Mouse (Mus musculus): ENCODE results near the gene Egfr. TPM values are rescaled to one million over a fixed set of nuclear protein-coding genes. Genes with fewer than 3 reads are reported as not detected.

Gene Egfr
- polyA plus RNA-seq, 1 experiment, result 63.3 TPM

DNA sequence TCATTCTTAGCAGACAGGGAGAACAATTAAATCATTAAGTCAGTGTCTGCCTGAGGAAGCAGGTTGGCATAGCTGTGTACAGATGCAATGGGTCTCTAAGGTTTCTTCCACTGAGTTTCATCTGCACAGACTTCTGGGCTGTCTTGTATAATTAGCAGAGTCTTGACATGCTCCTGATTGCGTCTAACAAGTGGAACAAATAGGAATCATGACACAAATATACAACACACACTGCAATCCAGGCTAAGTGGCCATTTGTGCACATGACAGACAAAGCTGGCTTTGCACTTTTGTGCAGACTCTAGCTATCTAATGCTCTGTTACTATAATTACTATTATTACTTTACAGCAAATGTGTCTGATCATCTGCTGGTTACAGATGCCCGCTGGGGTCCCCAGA, 9.2 kb downstream of the Egfr start:
- H3K36me3 ChIP-seq (ENCODE audit: control insufficient read depth, insufficient read depth, low read length), result no peaks in the 10 kb centered on the region
- H3K27me3 ChIP-seq (ENCODE audit: control insufficient read depth, insufficient read depth, low read length), result no peaks in the 10 kb centered on the region
- 87% methylated on average over 2 of the region's 2 CpGs for WGBS
- no peak overlapping the region for H3K4me3 ChIP-seq (ENCODE audit: low read depth, low read length)
- no peak overlapping the region for H3K27ac ChIP-seq (ENCODE audit: insufficient read depth, low read depth, low read length)
- no peak for TF ChIP-seq POLR2A (IDR thresholded peaks at IDR 0.05; ENCODE audit: low read depth, low read length)
- no peak for TF ChIP-seq CTCF (IDR thresholded peaks at IDR 0.05; ENCODE audit: extremely low read depth, insufficient read length, insufficient replicate concordance, low read depth, low read length)
- H3K4me1 ChIP-seq (ENCODE audit: control insufficient read depth, insufficient read depth, insufficient read length, low read length), result no peaks in the 10 kb centered on the region

- Histone ChIP-seq H3K4me1 (ENCODE audit: control insufficient read depth, insufficient read depth, insufficient read length, low read length) (peaks cover 13% of the 10 kb centered on the region; the same call in 1 of the 2 replicates), H3K27ac (ENCODE audit: insufficient read depth, low read depth, low read length) (no peak overlapping the region), H3K36me3 (ENCODE audit: control insufficient read depth, insufficient read depth, low read length) (no peaks in the 10 kb centered on the region), H3K27me3 (ENCODE audit: control insufficient read depth, insufficient read depth, low read length) (no peaks in the 10 kb centered on the region), H3K4me3 (ENCODE audit: low read depth, low read length) (no peak overlapping the region)
- WGBS, result 35% methylated on average over 9 of the region's 9 CpGs
- TF ChIP-seq CTCF (IDR thresholded peaks at IDR 0.05; ENCODE audit: extremely low read depth, insufficient read length, insufficient replicate concordance, low read depth, low read length) (no peak), POLR2A (IDR thresholded peaks at IDR 0.05; ENCODE audit: low read depth, low read length) (no peak)
Measured at GRCm38 (mm10) chr11:16766038-16766815, 14.2 kb downstream of the Egfr start.

- H3K27ac ChIP-seq (ENCODE audit: insufficient read depth, low read depth, low read length), result no peak overlapping the region
- H3K4me3 ChIP-seq (ENCODE audit: low read depth, low read length), result no peak overlapping the region
- no peaks in the 10 kb centered on the region for H3K36me3 ChIP-seq (ENCODE audit: control insufficient read depth, insufficient read depth, low read length)
- TF ChIP-seq CTCF (IDR thresholded peaks at IDR 0.05; ENCODE audit: extremely low read depth, insufficient read length, insufficient replicate concordance, low read depth, low read length) (no peak), POLR2A (IDR thresholded peaks at IDR 0.05; ENCODE audit: low read depth, low read length) (no peak)
- no peaks in the 10 kb centered on the region for H3K27me3 ChIP-seq (ENCODE audit: control insufficient read depth, insufficient read depth, low read length)
- 80% methylated on average over 2 of the region's 2 CpGs for WGBS
- peaks cover 13% of the 10 kb centered on the region; the same call in 1 of the 2 replicates for H3K4me1 ChIP-seq (ENCODE audit: control insufficient read depth, insufficient read depth, insufficient read length, low read length)
Measured at GRCm38 (mm10) chr11:16767984-16768383, 16.0 kb downstream of the Egfr start.

- Histone ChIP-seq H3K27ac (ENCODE audit: insufficient read depth, low read depth, low read length) (peak overlapping the region; percentile 44), H3K36me3 (ENCODE audit: control insufficient read depth, insufficient read depth, low read length) (no peaks in the 10 kb centered on the region), H3K27me3 (ENCODE audit: control insufficient read depth, insufficient read depth, low read length) (no peaks in the 10 kb centered on the region), H3K4me3 (ENCODE audit: low read depth, low read length) (no peak overlapping the region), H3K4me1 (ENCODE audit: control insufficient read depth, insufficient read depth, insufficient read length, low read length) (peaks cover 13% of the 10 kb centered on the region; the same call in 1 of the 2 replicates)
- TF ChIP-seq POLR2A (IDR thresholded peaks at IDR 0.05; ENCODE audit: low read depth, low read length), result no peak
- no peak for TF ChIP-seq CTCF (IDR thresholded peaks at IDR 0.05; ENCODE audit: extremely low read depth, insufficient read length, insufficient replicate concordance, low read depth, low read length)
- 23% methylated on average over 4 of the region's 4 CpGs for WGBS
Measured at GRCm38 (mm10) chr11:16769276-16769675, 17.3 kb downstream of the Egfr start.

DNA sequence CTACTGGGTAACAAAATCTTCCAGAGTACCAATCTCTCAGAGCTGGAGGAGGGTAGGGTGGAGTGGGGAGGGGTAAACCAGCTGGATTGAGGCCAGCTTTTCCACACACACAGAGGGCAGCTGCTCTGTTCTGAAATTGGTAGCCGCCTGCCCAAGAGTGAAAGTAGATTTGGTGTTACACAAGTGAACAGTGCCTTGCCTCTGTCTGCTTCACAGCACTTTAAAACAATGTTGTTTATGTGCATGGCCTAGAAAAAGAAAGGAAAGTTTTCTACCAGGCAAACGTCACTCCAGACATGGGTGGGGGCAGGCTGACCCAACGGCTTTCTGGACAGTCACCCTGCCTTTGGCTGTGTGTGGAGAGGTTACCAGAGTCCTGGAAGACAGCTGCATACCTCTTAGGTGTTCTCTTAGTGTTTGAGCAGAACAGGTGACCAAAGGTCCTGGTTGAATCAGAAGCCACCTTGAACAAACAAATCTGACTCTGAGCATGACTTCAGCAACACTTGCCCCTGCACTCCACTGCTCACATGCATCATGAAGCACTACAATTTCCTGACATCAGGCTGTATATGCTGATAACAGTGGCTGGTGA, 17.8 kb downstream of the Egfr start:
- Histone ChIP-seq H3K27me3 (ENCODE audit: control insufficient read depth, insufficient read depth, low read length) (no peaks in the 10 kb centered on the region), H3K27ac (ENCODE audit: insufficient read depth, low read depth, low read length) (peak overlapping the region; percentile 44), H3K4me1 (ENCODE audit: control insufficient read depth, insufficient read depth, insufficient read length, low read length) (peaks cover 13% of the 10 kb centered on the region; the same call in 1 of the 2 replicates), H3K4me3 (ENCODE audit: low read depth, low read length) (no peak overlapping the region), H3K36me3 (ENCODE audit: control insufficient read depth, insufficient read depth, low read length) (no peaks in the 10 kb centered on the region)
- TF ChIP-seq POLR2A (IDR thresholded peaks at IDR 0.05; ENCODE audit: low read depth, low read length) (no peak), CTCF (IDR thresholded peaks at IDR 0.05; ENCODE audit: extremely low read depth, insufficient read length, insufficient replicate concordance, low read depth, low read length) (no peak)
- 11% methylated on average over 3 of the region's 3 CpGs for WGBS

GRCm38 (mm10) chr11:16770966-16771365, 19.0 kb downstream of the Egfr start:
- 89% methylated on average over 4 of the region's 4 CpGs for WGBS
- no peaks in the 10 kb centered on the region for H3K27me3 ChIP-seq (ENCODE audit: control insufficient read depth, insufficient read depth, low read length)
- H3K4me1 ChIP-seq (ENCODE audit: control insufficient read depth, insufficient read depth, insufficient read length, low read length), result peaks cover 13% of the 10 kb centered on the region; the same call in 1 of the 2 replicates
- TF ChIP-seq CTCF (IDR thresholded peaks at IDR 0.05; ENCODE audit: extremely low read depth, insufficient read length, insufficient replicate concordance, low read depth, low read length) (no peak), POLR2A (IDR thresholded peaks at IDR 0.05; ENCODE audit: low read depth, low read length) (no peak)
- H3K4me3 ChIP-seq (ENCODE audit: low read depth, low read length), result no peak overlapping the region
- H3K27ac ChIP-seq (ENCODE audit: insufficient read depth, low read depth, low read length), result no peak overlapping the region
- no peaks in the 10 kb centered on the region for H3K36me3 ChIP-seq (ENCODE audit: control insufficient read depth, insufficient read depth, low read length)

DNA sequence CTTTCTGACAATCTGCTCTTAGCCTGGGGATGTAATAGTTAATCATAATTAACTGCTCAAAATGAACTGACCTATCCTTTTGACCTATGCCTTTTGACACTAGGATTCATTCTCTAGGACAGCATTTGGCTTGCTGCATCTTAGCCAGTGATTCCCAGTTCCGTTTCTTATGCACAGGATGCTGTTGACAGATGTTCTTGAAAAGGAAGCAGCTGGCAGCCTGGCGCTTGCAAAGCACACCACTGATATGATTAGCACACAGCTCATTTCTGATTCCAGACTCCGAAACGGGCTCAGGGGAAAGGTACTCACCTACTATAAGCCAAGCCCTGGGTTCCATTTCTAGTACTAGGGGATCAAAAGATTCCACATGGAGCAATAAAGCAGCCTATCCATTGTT, 20.7 kb downstream of the Egfr start:
- Histone ChIP-seq H3K27me3 (ENCODE audit: control insufficient read depth, insufficient read depth, low read length) (no peaks in the 10 kb centered on the region), H3K36me3 (ENCODE audit: control insufficient read depth, insufficient read depth, low read length) (no peaks in the 10 kb centered on the region), H3K4me3 (ENCODE audit: low read depth, low read length) (no peak overlapping the region), H3K4me1 (ENCODE audit: control insufficient read depth, insufficient read depth, insufficient read length, low read length) (peaks cover 11% of the 10 kb centered on the region; the same call in 1 of the 2 replicates), H3K27ac (ENCODE audit: insufficient read depth, low read depth, low read length) (no peak overlapping the region)
- WGBS, result 66% methylated on average over 4 of the region's 4 CpGs
- no peak for TF ChIP-seq POLR2A (IDR thresholded peaks at IDR 0.05; ENCODE audit: low read depth, low read length)
- TF ChIP-seq CTCF (IDR thresholded peaks at IDR 0.05; ENCODE audit: extremely low read depth, insufficient read length, insufficient replicate concordance, low read depth, low read length), result no peak

Data from small intestine, adult 2 months (tissue).